Mouse (Mus musculus) spleen, adult 12 weeks (tissue): ENCODE results near the gene Htra1.

Experiments used
- DNase-seq: peaks from one replicate; pipeline ENCODE4 v3.0.0; 2022; ENCODE audit warnings: low spot score

The Htra1 gene

DNA sequence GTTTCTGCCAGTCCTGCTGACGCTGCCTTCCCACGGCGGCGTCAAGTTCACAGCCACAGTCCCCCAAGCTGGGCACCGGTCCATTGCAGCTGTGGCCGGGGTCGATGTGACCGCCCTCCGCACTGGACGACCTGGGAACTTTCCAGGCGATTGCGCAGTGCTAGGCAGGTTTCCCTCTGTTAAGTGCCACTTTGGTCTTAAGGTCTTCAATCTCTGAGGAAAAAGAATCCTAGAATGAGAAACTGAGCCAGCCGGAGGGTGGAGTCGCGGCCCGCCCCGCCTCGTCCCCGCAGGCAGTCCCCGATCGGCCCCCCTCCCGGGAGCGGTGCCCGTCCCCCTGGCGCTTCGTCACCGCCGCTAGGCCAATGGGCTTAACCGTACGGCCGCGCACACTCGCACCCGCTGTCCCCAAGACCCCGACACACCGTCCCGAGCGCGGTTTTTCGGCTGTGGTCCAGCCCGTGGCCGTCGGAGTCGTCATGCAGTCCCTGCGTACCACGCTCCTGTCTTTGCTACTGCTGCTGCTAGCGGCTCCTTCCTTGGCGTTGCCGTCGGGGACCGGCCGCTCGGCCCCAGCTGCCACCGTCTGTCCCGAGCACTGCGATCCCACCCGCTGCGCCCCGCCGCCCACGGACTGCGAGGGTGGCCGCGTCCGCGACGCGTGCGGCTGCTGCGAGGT is at the start of gene Htra1:
Htra1 (plus strand) TSS at position 319 of the 679 bp plus-strand sequence.
- no peak for DNase-seq

DNA sequence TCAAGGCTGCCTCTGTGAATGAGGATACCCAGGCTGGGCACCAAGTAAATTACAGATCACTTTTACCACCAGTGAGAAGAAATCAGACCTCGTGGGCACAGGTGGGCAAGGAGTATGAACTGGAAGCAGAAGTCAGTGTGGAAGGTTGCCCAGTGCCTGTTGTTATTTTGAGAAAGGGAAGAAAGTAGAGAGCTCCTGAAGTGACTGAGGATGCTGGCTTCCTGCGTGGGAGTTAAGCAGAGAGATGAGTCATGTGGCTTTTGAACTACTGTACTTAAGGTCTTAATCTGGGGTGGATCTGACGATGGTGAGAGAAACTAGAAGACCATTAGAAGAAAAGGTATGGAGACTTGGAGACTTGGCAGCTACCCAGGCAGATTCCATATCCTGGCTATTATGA is 49.7 kb upstream of the Htra1 start:
- no peak for DNase-seq

DNA sequence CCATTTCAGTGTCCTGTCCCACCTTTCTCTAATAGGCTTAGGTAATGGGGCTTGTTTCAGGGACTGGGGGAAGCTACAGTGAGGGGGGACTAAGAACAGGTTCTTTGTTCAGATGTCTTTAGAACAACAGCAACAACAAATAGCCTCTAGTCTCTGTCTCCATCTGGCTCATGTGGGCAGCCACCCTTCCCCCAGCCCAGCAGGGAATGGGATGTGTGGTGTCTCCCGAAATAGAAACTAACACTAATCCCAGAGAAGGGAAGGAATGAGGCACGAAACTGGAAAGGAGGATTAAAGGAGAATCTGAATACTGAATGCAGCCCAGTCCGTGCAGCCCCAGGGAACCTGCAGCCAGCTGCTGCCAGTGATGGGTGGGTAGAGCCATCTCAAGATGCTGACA is 48.0 kb upstream of the Htra1 start:
- no peak for DNase-seq

DNA sequence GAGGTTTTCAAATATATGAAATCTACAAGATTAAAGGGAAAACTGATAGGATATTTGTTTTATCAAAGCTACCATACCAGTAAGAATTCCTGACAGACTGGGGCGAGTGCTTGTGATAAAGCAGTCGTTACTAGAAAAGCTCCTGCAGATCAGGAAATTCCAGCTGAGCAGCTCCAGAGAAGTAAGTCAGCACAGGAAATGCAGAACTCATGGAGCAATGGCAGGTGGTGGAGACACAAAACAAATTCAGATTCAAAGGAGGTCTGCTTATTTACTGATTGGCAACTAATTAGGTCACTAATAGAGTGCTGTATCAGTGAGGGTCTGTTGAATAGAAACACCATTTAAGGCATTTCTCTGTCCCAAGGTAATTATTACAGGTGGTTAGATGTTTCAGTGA is 45.0 kb upstream of the Htra1 start:
- no peak for DNase-seq

DNA sequence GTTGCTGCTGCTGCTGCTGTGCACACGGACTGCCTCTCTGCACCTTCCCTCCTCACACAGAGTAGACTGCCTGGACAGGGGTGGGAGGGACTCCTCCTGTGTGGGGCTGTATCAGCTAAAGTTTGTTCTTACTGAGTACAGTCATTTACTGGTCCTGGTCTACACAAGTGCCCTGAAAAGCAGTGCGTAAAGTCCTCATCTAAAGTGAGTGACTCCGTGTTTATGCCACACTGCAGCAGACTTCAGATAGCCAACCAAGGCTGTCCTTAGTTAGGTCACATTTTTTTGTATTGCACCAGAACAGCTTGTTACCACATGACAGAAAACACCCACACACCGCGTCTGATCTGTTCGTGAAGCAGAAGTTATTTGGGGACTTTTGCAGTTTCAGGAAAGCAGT is 42.9 kb upstream of the Htra1 start:
- DNase-seq = no peak

DNA sequence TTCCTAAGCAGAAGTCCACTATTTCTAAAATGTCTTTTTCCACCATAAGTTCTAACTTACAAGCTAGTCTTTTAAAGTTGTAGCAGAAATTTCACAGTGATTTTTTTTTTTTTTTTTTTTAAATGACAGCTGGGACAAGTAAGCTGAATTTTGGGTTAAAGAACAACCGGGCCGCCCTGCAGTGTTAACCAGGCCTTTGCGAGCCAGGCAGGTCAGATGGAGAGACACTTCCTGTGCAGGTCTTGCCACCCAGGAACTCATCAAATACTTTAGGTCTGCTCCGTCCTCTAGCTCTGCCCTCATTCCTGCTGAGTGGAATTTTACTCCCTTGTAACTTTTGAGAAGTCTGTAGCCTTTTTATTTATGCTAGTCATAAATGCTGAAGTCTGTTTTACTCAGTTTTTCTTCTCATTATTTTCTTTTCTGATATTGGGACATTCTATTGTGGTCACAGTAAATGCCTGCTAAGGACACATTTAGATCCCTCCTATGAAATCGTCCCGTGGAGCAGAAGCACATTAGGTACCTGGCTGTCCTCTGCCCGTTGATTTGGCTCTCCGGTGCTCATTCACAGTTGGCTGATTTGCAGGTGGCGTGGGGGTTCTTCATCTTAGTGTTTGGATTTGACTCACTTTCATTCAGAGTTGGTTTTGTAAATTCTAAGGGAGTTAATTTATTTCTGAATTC is 40.8 kb upstream of the Htra1 start:
- no peak for DNase-seq

DNA sequence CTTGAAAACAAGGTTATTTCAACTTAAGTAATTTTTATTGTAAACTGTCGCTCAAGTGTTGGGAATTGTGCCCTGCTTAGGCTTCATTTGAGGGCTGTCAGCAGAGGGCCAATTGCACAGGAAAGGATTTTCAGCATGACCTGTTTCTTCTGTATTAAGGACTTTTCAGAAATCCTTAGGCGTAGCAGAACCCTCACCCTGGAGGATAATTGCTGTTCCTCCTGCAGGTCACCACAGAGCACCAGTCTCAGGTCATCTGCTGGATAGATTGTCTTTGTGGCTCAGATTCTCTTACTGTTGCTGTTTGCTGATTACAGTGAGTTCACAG is 40.3 kb upstream of the Htra1 start:
- no peak for DNase-seq

DNA sequence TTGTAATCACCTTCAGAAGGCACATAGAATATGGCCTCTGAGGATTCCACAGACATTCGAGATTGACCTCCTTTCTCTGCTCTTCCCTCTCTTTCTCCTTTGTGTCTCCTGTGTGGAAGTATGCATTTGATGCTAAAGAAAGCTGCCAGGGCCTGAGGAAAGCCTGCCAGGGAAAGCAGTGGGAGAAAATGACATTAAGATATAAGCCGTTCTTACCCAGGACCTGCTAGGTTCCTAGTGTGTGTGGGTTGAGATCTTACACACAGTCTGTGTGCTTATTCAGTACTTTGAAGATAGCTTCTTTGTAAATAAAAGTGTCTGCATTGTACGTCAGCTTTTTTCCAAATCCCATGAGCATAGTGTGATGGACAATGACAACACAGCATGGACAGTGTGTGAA is 39.8 kb upstream of the Htra1 start:
- no peak for DNase-seq

DNA sequence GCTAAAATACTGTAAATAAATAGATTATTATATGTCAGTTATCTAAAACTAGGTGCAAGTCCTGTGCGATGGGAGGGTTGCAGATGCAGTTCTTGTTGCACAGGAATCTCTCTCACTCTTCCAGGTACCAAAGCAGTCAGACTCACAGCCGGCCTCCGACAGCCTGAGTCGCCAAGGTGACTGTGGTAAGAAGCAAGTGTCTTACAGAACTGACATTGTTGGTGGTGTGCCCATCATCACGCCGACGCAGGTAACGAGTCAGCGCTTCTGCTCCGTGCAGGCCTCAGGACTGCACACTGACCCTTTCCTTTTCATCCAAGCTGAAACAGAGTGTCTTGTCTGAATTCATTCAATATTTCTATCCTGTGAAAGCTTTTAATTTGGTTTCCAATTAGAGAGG is 38.7 kb upstream of the Htra1 start:
- no peak for DNase-seq

DNA sequence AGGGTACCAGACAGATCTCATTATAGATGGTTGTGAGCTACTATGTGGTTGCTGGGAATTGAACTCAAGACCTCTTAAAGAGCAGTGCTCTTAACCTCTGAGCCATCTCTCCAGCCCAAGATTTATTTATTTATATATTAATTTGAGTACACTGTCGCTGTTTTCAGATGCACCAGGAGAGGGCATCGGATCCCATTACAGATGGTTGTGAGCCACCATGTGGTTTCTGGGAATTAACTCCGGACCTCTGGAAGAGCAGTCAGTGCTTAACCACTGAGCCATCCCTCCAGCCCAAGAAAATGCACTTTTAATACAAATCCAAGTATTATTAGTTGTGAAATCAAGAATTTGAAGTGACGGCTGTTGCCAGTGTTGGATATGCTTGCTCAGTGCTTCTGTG is 37.5 kb upstream of the Htra1 start:
- no peak for DNase-seq

DNA sequence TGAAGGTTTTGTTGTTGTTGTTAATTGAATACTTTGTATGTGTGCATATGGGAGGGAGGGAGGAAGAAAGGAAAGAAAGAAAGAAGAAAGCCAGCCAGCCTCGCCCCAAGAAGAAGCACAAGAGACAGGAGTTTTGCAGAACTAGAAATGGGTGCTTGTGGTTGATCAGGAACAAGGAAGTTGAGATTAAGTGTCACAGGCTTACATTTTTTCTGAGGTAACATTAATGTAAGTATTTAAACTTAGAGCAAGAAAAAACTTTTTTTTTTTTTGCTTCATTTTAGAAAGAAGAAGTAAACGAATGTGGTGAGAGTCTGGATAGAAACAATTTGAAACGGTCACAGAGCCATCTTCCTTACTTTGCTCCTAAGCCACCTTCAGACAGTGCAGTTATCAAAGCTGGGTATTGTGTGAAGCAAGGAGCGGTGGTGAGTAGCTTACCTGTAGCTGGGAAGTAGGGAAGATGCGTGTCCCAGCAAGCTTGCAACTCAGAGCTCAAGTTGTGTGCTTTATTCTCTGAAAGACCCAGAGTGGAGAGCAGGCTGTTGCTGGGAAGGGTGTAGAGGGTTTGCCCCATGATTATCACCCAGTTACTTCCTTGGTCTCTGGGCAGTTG is 35.6 kb upstream of the Htra1 start:
- DNase-seq = no peak

DNA sequence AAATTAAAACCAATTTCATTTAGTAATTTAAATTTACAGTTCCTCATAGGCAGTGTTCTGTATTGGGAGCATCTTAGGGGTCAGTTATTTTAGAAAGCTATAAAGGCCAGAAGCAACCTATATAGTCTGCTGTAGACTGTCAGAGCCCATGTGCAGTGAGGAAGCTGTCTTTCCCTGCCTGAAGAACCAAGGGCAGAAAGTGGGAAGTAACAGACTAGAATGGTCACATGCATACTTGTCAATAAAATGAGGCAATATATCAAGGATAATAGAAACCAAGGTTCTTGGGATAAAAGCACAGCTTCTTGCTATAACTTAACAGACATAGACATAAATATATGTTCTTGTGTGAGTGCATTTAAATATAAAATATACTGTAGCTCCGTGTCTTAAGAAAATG is 33.0 kb upstream of the Htra1 start:
- no peak for DNase-seq

DNA sequence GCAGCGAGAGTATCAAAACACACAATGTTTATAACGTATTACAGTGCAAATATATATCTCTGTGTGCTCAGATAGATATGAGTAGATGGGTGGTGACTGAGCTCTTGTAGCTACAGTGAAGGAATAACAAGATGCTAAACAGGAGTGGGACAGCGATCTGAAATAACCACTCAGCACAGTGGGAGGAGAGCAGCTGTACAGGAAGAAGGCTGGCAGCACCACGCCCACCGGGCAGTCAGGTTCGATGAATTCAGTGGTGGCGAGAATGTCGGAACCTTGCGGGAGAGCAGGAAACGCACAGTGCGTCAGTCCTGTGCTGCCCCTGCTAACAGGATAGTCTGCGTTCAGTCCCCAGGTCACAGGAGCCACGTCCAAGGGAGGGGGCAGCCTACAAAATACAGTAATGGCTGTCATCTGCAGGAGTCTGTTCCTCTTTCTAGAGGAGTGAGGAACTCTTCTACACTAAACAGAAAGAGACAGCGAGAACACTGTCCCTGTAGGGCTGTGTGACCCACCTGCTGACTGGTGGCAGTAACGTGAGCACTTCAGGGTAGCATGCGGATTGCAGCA is 32.3 kb upstream of the Htra1 start:
- no peak for DNase-seq

DNA sequence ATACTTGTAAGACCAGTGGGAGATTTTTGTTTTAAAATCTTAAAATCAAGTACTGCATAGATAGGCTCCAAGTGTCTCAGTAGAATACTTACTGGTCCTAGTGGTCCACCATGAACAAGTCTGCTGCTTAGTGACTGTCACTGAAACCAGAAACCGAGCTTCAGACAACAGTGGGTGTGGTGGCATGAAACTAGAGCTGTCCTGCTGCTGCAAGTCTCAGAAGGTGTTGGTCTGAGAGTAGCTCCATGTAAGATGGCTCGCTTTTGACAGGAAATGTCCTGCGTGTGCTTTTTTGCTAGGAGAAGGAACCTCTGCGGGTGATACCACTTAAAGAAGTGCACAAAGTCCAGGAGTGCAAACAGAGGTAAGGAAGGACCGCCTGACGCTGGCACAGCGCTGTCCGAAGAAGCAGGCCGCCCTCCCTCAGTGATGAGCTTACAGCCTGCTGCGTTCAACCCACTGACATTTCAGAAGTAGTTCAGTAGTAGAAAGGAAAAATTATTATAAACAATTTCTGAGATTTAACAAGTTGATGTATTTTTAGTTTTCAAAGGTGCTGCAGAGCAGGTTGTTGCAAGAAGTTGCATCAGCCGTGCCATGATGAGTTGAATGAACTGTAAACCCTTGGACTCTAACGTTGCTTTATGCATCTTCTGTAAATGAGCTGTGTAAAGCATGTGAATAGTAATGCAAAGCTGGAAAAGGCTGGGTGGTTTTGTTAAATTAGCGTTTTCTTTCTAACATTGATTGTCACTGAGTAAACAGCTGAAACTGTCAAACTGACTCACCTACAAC is 31.1 kb upstream of the Htra1 start:
- DNase-seq = no peak

DNA sequence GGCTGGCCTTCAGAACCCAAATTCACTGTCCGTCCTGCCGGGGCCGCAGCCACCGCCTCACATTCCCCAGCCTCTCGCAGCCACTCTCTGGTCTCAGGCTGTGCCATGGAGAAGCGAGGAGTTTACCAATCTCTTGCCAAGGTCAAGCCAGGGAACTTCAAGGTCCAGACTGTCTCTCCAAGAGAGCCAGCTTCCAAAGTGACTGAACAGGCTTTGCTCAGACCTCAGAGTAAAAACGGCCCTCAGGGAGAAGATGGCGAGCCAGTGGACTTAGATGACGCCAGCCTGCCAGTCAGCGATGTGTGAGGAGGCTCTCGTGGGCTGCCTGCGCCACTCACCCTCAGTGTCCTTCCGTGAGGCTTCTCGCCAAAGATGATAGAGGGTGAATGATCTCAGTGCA is 25.1 kb upstream of the Htra1 start:
- DNase-seq = no peak

DNA sequence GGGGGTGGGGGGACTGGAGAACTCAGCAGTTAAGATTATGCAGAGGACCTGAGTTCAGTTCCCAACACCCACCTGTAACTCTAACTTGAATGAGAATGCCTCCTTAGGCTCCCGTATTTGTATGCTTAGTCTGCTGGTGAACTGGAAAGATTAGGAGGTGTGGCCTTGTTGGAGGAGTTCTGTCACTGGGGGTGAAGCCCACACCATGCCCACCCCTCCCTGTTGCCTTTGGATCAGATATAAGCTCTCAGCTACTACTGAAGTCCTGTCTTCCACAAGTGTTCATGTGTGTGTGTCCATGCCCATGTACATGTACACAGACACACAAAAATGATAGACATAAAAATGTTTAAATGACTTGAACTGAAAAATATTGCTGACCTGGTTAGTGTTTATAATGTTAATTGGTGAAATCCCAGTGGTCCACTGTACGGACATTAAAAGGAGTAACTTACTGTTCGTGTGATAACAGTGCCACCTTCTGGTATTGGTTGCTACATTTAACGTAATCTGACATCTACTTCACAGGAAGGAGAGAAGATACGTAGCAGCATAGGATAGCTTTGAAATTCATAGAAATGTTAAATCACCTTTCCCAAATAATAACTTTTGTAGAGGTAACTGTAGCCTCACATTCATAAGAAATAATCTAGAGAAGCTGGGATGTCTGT is 21.1 kb upstream of the Htra1 start:
- DNase-seq = no peak

DNA sequence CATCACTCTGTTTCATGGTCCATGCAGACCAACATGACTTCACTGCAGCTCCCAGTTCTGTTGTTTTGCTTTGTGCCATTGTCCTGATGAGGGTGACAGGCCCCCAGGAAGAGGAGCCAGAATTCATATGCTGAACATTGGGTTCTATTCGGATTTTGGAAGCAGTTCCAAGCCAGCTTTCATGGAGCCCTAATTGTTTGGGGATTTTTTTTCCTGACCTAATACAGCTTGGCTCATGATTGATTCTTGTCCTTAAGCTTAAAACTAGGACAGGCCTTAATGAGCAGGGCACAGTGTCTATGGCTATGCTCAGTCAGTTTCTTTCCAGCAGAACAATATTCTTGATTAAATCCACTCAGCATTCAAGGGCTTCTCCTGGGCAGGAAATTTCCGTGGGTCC is 17.7 kb upstream of the Htra1 start:
- DNase-seq = no peak

DNA sequence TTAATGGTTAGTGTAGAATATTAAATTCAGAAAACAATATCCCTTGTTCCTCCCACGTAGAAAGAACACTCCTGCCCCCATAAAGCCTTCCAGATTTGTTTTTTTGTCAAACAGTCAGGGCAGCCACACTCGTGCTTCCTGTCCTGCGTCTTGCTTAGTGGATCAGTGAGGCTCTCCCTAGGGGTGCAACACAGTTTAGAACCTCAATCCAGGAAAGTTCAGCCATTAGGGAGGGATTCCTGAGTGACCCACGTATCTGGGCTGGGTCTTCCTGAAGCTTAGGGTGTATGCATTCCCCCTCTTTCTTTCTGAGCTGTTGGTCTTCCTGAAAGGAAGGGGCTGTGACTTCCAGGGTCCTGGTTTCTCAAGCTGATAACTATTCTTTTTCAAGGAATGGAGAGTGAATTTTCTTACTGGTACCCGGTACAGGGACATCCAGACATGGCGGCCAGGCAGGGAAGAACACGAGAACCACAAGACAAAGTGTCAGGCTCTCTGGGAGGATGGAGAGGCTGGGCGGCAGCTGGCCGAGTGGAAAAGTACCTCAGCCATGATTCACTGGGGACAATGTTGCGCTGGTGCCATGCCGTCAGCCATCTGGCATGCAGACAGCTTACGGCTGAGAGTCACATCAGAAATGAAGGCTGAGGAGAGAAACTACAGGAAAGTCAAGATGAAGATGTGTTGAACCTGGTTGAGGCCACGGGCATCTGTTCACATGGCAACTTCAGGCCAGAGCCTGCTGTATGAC is 12.8 kb upstream of the Htra1 start:
- no peak for DNase-seq

DNA sequence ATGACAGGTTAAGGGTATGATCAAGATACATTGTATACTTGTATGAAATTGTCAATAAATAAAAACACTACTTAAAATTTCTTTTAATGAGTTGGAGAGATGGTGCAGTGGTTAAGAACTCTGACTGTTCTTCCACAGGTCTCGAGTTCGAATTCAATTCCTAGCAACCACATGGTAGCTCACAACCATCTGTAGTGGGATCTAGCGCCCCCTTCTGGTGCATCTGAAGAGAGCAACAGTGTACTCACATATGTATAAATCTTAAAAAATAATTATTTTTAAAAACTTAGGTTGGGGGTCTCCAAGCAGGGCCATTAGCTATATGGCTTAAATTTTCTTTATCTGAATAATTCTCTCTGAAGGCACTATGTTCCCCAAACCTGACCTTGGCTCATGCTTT is 5.5 kb upstream of the Htra1 start:
- no peak for DNase-seq

DNA sequence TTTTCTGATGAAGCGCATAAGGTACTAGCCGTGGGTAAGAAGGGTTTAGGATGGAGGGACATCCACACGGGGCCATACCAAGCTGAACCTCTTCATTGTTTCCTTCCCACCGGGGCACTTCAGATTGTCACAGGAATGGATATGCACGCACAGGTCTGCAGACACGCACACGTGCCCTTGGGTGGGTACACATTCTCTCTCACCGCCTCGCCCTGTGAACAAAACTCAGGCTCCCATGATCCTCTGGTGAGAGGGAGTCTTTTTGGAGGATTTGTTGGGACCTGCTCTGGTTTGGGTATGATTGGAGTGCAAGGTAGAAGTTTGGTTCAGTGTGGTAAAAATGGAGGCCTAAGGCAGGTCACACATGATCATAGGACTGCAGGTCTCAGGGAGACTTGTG is 3.0 kb upstream of the Htra1 start:
- DNase-seq = no peak

DNA sequence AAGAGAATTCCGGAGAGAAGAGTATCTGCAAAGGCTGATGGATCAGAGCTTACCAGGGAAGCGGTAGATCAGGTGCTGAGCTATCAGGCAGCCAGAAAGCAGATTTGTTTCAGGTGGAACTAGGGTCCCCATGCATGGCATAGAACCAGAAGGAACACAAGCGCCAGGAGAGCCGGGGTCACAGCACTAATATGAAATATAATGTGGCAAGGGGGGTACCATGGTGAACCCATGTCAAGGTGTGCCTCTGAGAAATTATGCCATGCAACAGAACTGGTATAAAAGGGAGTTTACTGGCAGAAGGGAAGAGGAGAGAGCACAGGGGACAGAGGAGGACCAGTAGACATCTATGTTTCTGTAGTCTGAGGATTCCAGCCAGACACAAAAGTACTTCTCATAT is 1.3 kb upstream of the Htra1 start:
- DNase-seq = no peak
